Mouse (Mus musculus): ENCODE measurements around the gene Zfp60.

DNA sequence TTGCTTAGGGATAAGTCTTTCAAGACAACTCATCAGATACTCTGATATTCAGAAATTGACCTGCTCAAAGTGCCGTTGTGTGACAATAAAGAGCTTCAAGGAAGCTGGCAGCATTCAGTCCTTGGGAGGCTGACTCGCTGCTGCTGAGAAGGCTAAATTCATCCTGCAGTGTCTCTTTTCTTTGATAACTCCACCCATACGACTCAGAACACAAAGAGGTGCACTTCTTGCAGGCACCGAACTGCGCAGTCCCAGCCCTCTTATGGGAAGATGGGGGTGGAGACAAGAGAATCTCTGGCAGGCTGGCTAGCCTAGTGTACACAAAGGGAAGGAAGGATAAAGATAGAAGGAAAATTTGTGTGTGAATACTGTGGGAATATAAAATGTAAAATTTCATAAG lies 4.3 kb downstream of the Zfp60 start:
- TF ChIP-seq CTCF (IDR thresholded peaks at IDR 0.05) (no peak), POLR2A (IDR thresholded peaks at IDR 0.05; ENCODE audit: insufficient read depth, low read depth, low read length) (no peak), EP300 (IDR thresholded peaks at IDR 0.05; ENCODE audit: insufficient read depth, low read depth, low read length) (no peak)
